In the genomic region with DNA sequence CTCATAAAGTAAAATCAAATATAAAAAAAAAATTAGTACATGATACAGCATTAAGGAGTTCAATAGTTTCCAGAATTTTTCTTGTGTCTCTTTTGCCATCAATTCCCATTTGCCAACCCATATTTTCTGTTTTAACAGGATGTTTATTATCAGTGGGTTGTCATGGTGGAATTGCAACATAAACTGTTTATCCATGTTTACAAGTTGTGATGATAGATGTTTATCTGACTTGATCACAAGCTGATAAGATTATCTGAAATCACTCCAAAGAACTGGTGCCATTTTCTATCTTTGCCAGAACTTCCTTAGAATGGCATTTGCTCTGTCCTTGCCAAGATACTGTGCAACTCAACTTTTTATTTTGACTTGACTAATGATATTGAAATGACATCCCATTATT, we compare ENCODE assay signal across 28 mouse cellular contexts.
"Had no signal": no experiment of that assay in that cellular context is flagged by ENCODE, and none has a peak within 500 bp of the region (broad histone marks: within the 10 kb centered on the region; RNA-seq: fewer than 3 reads in every experiment).

No protein-coding gene starts in this region.

- H3K27ac ChIP-seq: embryonic facial prominence, embryonic 10.5 days; embryonic facial prominence, embryonic 12.5 days; embryonic facial prominence, embryonic 13.5 days; embryonic facial prominence, embryonic 15.5 days; forebrain, embryonic 10.5 days; forebrain, embryonic 12.5 days; forebrain, embryonic 13.5 days; forebrain, embryonic 15.5 days; gastrocnemius, adult 2 months; heart, adult 2 months; heart, embryonic 10.5 days had no signal

- ATAC-seq: forebrain, embryonic 13.5 days; forebrain, embryonic 15.5 days; forebrain, embryonic 16.5 days had no signal

- H3K4me3 ChIP-seq: embryonic facial prominence, embryonic 10.5 days; embryonic facial prominence, embryonic 12.5 days; embryonic facial prominence, embryonic 13.5 days; embryonic facial prominence, embryonic 15.5 days; erythroblast, embryonic 14.5 days; forebrain, embryonic 10.5 days; forebrain, embryonic 12.5 days; forebrain, embryonic 13.5 days; forebrain, embryonic 15.5 days; gastrocnemius, adult 2 months; heart, adult 2 months; heart, embryonic 10.5 days had no signal

- H3K27me3 ChIP-seq: embryonic facial prominence, embryonic 12.5 days; embryonic facial prominence, embryonic 13.5 days; embryonic facial prominence, embryonic 15.5 days; forebrain, embryonic 12.5 days; forebrain, embryonic 13.5 days; forebrain, embryonic 15.5 days had no signal

- H3K9me3 ChIP-seq: embryonic facial prominence, embryonic 10.5 days; embryonic facial prominence, embryonic 12.5 days; embryonic facial prominence, embryonic 13.5 days; embryonic facial prominence, embryonic 15.5 days; forebrain, embryonic 10.5 days; forebrain, embryonic 12.5 days; forebrain, embryonic 13.5 days; forebrain, embryonic 15.5 days; heart, embryonic 10.5 days had no signal

- H3K9ac ChIP-seq: embryonic facial prominence, embryonic 12.5 days; embryonic facial prominence, embryonic 13.5 days; embryonic facial prominence, embryonic 15.5 days; forebrain, embryonic 12.5 days; forebrain, embryonic 13.5 days; forebrain, embryonic 15.5 days had no signal

- H3K36me3 ChIP-seq: embryonic facial prominence, embryonic 10.5 days; embryonic facial prominence, embryonic 12.5 days; embryonic facial prominence, embryonic 13.5 days; embryonic facial prominence, embryonic 15.5 days; forebrain, embryonic 10.5 days; forebrain, embryonic 12.5 days; forebrain, embryonic 15.5 days; heart, embryonic 10.5 days had no signal

- H3K4me2 ChIP-seq: embryonic facial prominence, embryonic 12.5 days; embryonic facial prominence, embryonic 13.5 days; embryonic facial prominence, embryonic 15.5 days; forebrain, embryonic 12.5 days; forebrain, embryonic 13.5 days; forebrain, embryonic 15.5 days; heart, embryonic 11.5 days had no signal

- DNase-seq: cerebellum, adult 8-10 months; cerebellum, adult 9-10 months; cerebellum, adult 9-11 months; cerebellum, postnatal 10 days; cerebellum, postnatal 14 days; cerebellum, postnatal 25 days; cerebellum, postnatal 36 days; embryo, embryonic 11 days; gastrocnemius, adult 2 months; gastrocnemius, postnatal 10 days; gastrocnemius, postnatal 14 days; gastrocnemius, postnatal 25 days; gastrocnemius, postnatal 36 days; heart, adult 11 months; heart, adult 18-20 months; heart, adult 2 months had no signal

- H3K4me1 ChIP-seq: embryonic facial prominence, embryonic 10.5 days; embryonic facial prominence, embryonic 12.5 days; embryonic facial prominence, embryonic 13.5 days; embryonic facial prominence, embryonic 15.5 days; forebrain, embryonic 10.5 days; forebrain, embryonic 12.5 days; forebrain, embryonic 13.5 days; forebrain, embryonic 15.5 days; heart, embryonic 10.5 days had no signal
